Mouse (Mus musculus): ENCODE data around the gene Camkv. TPM values are rescaled to one million over a fixed set of nuclear protein-coding genes. Genes with fewer than 3 reads are reported as not detected.

Camkv gene
- 0.16 and 0.28 TPM in 2 replicates for polyA plus RNA-seq (2015; fragmentation: Nextera tagmentation; extraction: Ambion mirVana)

GRCm38 (mm10) chr9:107935374-107935773 lies at the start of gene Camkv:
TSS of gene Camkv (plus strand) at chr9:107935674.

GRCm38 (mm10) chr9:107887804-107888266 lies 47.6 kb upstream of the Camkv start, which contains the start of gene Mon1a:
TSS of gene Mon1a (plus strand) at chr9:107888151.

GRCm38 (mm10) chr9:107906252-107906966 lies 29.1 kb upstream of the Camkv start, which contains the start of gene Mst1r:
TSS of gene Mst1r (plus strand) at chr9:107906873.

GRCm38 (mm10) chr9:107928169-107928568 lies 7.3 kb upstream of the Camkv start, which contains the start of gene Actl11:
TSS of gene Actl11 (plus strand) at chr9:107928469.

GRCm38 (mm10) chr9:107949922-107950235 lies 14.4 kb downstream of the Camkv start, which contains the start of gene Traip:
TSS of gene Traip (plus strand) at chr9:107950136.

GRCm38 (mm10) chr9:107975399-107976386 lies 40.2 kb downstream of the Camkv start, which contains the start of gene Uba7:
TSS of gene Uba7 (plus strand) at chr9:107975505.

GRCm38 (mm10) chr9:107982681-107983346 lies 47.3 kb downstream of the Camkv start, which contains the start of gene Gm20661:
TSS of gene Gm20661 (plus strand) at chr9:107983058.

GRCm38 (mm10) chr9:107985131-107986119 lies 50.0 kb downstream of the Camkv start, which contains the start of gene Inka1:
TSS of gene Inka1 (minus strand) at chr9:107985879.

GRCm38 (mm10) chr9:107992197-107992596 lies 56.7 kb downstream of the Camkv start, which contains the start of gene Cdhr4:
TSS of gene Cdhr4 (plus strand) at chr9:107992497.

GRCm38 (mm10) chr9:107996049-107996448 lies 60.6 kb downstream of the Camkv start, which contains the start of gene Gm20662:
TSS of gene Gm20662 (plus strand) at chr9:107996349.

Other genes with a start within 250 kb of the Camkv start
- gene Sema3f, start 225.2 kb upstream of the Camkv start, polyA plus RNA-seq (2015; fragmentation: Nextera tagmentation; extraction: Ambion mirVana): 10.7 and 12.1 TPM in 2 replicates
- 81.2 and 82.1 TPM in 2 replicates for gene Rbm5, start 164.7 kb upstream of the Camkv start, polyA plus RNA-seq (2015; fragmentation: Nextera tagmentation; extraction: Ambion mirVana)
- gene Rbm6, start 62.4 kb upstream of the Camkv start, polyA plus RNA-seq (2015; fragmentation: Nextera tagmentation; extraction: Ambion mirVana): 31.5 and 34.2 TPM in 2 replicates
- gene Mon1a, start 47.5 kb upstream of the Camkv start, polyA plus RNA-seq (2015; fragmentation: Nextera tagmentation; extraction: Ambion mirVana): 10.4 and 11.5 TPM in 2 replicates
- 7.8 and 9.4 TPM in 2 replicates for gene Mst1r, start 28.8 kb upstream of the Camkv start, polyA plus RNA-seq (2015; fragmentation: Nextera tagmentation; extraction: Ambion mirVana)
- gene Actl11, start 7.2 kb upstream of the Camkv start, polyA plus RNA-seq (2015; fragmentation: Nextera tagmentation; extraction: Ambion mirVana): not detected in 2 replicates
- 3.9 and 4.5 TPM in 2 replicates for gene Traip, start 14.5 kb downstream of the Camkv start, polyA plus RNA-seq (2015; fragmentation: Nextera tagmentation; extraction: Ambion mirVana)
- gene Uba7, start 39.8 kb downstream of the Camkv start, polyA plus RNA-seq (2015; fragmentation: Nextera tagmentation; extraction: Ambion mirVana): 14.7 and 18.3 TPM in 2 replicates
- 0.31 and 0.41 TPM in 2 replicates for gene Gm20661, start 47.4 kb downstream of the Camkv start, polyA plus RNA-seq (2015; fragmentation: Nextera tagmentation; extraction: Ambion mirVana)
- 19.3 and 23.9 TPM in 2 replicates for gene Inka1, start 50.2 kb downstream of the Camkv start, polyA plus RNA-seq (2015; fragmentation: Nextera tagmentation; extraction: Ambion mirVana)
- 0.45 and 0.70 TPM in 2 replicates for gene Cdhr4, start 56.8 kb downstream of the Camkv start, polyA plus RNA-seq (2015; fragmentation: Nextera tagmentation; extraction: Ambion mirVana)
- 0.19 TPM in 1 of 2 replicates, not detected in the other for gene Gm20662, start 60.7 kb downstream of the Camkv start, polyA plus RNA-seq (2015; fragmentation: Nextera tagmentation; extraction: Ambion mirVana)
- gene Ip6k1, start 66.8 kb downstream of the Camkv start, polyA plus RNA-seq (2015; fragmentation: Nextera tagmentation; extraction: Ambion mirVana): 23.9 and 26.5 TPM in 2 replicates
- gene Gmppb, start 113.6 kb downstream of the Camkv start, polyA plus RNA-seq (2015; fragmentation: Nextera tagmentation; extraction: Ambion mirVana): 38.2 and 45.6 TPM in 2 replicates
- gene Amigo3, start 117.5 kb downstream of the Camkv start, polyA plus RNA-seq (2015; fragmentation: Nextera tagmentation; extraction: Ambion mirVana): 2.6 TPM in 2 replicates
- 0.93 and 1.1 TPM in 2 replicates for gene Mst1, start 144.8 kb downstream of the Camkv start, polyA plus RNA-seq (2015; fragmentation: Nextera tagmentation; extraction: Ambion mirVana)
- 19.7 and 24.9 TPM in 2 replicates for gene Rnf123, start 147.7 kb downstream of the Camkv start, polyA plus RNA-seq (2015; fragmentation: Nextera tagmentation; extraction: Ambion mirVana)
- gene Apeh, start 158.9 kb downstream of the Camkv start, polyA plus RNA-seq (2015; fragmentation: Nextera tagmentation; extraction: Ambion mirVana): 36.0 and 39.2 TPM in 2 replicates